Mouse (Mus musculus): Measurements from ENCODE around the gene Auh.

GRCm38 (mm10) chr13:52807722-52808121 lies 121.8 kb downstream of the Auh start:
- no peak for TF ChIP-seq CTCF (IDR thresholded peaks at IDR 0.05; ENCODE audit: low read depth)
- no peak for TF ChIP-seq EP300 (IDR thresholded peaks at IDR 0.05; ENCODE audit: low read depth)

Measured in heart, postnatal 0 days (tissue).